Mouse (Mus musculus) forebrain, embryonic 13.5 days (tissue): ENCODE data around the gene Nfia. TPM values are rescaled to one million over a fixed set of nuclear protein-coding genes. Genes with fewer than 3 reads are reported as not detected.

Experiments
- ATAC-seq: fragments of 200-750 bp; cut with Nextera tagmentation; 2 replicates; pipeline ENCODE4 v1.8.0; 2017
- H3K27ac ChIP-seq: fragments of 300-500 bp; sonication (generic); 2 replicates; pipeline ENCODE4 v1.5.1; 2015; ENCODE audit warnings: inconsistent platforms, mild to moderate bottlenecking, moderate library complexity
- H3K27me3 ChIP-seq: fragments of 300-500 bp; sonication (generic); 2 replicates; pipeline ENCODE4 v1.6.1; 2015; ENCODE audit warnings: mild to moderate bottlenecking, inconsistent platforms
- H3K36me3 ChIP-seq: fragments of 300-500 bp; sonication (generic); 2 replicates; pipeline ENCODE4 v1.6.1; 2015; ENCODE audit warnings: mild to moderate bottlenecking, inconsistent platforms; ENCODE audit not compliant: poor library complexity, severe bottlenecking
- H3K4me1 ChIP-seq: fragments of 300-500 bp; sonication (generic); 2 replicates; pipeline ENCODE4 v1.6.1; 2015; ENCODE audit warnings: inconsistent platforms
- H3K4me2 ChIP-seq: fragments of 300-500 bp; sonication (generic); 2 replicates; pipeline ENCODE4 v1.6.1; 2015; ENCODE audit warnings: inconsistent platforms, mild to moderate bottlenecking, moderate library complexity
- H3K4me3 ChIP-seq: fragments of 300-500 bp; sonication (generic); 2 replicates; pipeline ENCODE4 v1.5.1; 2015; ENCODE audit warnings: mild to moderate bottlenecking, inconsistent platforms
- H3K9ac ChIP-seq: fragments of 300-500 bp; sonication (generic); 2 replicates; pipeline ENCODE4 v1.6.1; 2015; ENCODE audit warnings: mild to moderate bottlenecking, inconsistent platforms
- H3K9me3 ChIP-seq: fragments of 300-500 bp; sonication (generic); replicated peaks from 2 replicates; pipeline ENCODE4 v1.6.1; 2016; ENCODE audit warnings: inconsistent platforms
- WGBS: fragments of 180-500 bp; shearing (Covaris S2); methylation state at CpG from one replicate; pipeline ENCODE4 v1.1.7; 2015; 5-methylcytosine and 5-hydroxymethylcytosine counted together
- polyA plus RNA-seq: library from polyadenylated mRNA; unstranded; fragments of >200 nt; fragmentation: Nextera tagmentation; extraction: Ambion mirVana; gene quantifications from 2 replicates; pipeline ENCODE4 v1.2.1, GENCODE M21; 2015

Nfia gene
- polyA plus RNA-seq, 1 experiment from 2014 or later, result 121 TPM

- ATAC-seq, result no peak
- Histone ChIP-seq H3K36me3 (no peaks in the 10 kb centered on the region), H3K27me3 (no peaks in the 10 kb centered on the region), H3K9ac (no peak overlapping the region), H3K4me2 (no peak overlapping the region), H3K4me1 (peaks cover 74% of the 10 kb centered on the region), H3K27ac (peak overlapping the region; percentile 79), H3K4me3 (no peak overlapping the region), H3K9me3 (no peaks in the 10 kb centered on the region)
- WGBS, result 93% methylated on average over 11 of the region's 11 CpGs
Measured at GRCm38 (mm10) chr4:97912560-97912959, 140.0 kb downstream of the Nfia start.

DNA sequence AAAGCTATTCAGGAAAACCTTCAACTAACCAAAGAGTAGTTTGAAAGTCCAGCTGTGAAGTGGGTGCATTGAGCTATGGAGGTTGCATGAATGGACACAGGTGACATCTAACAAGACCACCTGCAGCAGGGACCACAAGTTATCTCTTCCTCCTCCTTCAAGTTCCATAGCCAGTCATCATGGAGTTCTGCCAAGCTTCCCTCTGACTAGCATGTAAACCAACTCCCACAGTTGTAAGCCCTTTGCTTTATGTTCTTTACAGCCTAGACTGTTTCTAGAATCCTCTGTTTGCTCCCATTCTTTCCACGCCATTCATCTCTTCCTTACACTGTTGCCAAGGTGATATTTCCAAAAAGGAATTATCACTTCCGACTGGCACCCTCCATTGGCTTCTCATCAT lies 141.8 kb downstream of the Nfia start:
- no peaks in the 10 kb centered on the region for H3K27me3 ChIP-seq
- no peak overlapping the region for H3K27ac ChIP-seq
- WGBS, result 61% methylated on average over 2 of the region's 2 CpGs
- no peak overlapping the region for H3K4me3 ChIP-seq
- H3K4me2 ChIP-seq, result no peak overlapping the region
- no peaks in the 10 kb centered on the region for H3K9me3 ChIP-seq
- no peaks in the 10 kb centered on the region for H3K36me3 ChIP-seq
- no peak overlapping the region for H3K9ac ChIP-seq
- no peak for ATAC-seq
- H3K4me1 ChIP-seq, result peaks cover 79% of the 10 kb centered on the region

GRCm38 (mm10) chr4:97914761-97915160 lies 142.2 kb downstream of the Nfia start:
- H3K4me3 ChIP-seq, result no peak overlapping the region
- peaks cover 79% of the 10 kb centered on the region for H3K4me1 ChIP-seq
- no peak overlapping the region for H3K27ac ChIP-seq
- H3K4me2 ChIP-seq, result no peak overlapping the region
- H3K9me3 ChIP-seq, result no peaks in the 10 kb centered on the region
- no peak overlapping the region for H3K9ac ChIP-seq
- ATAC-seq, result no peak
- H3K27me3 ChIP-seq, result no peaks in the 10 kb centered on the region
- WGBS, result 90% methylated on average over 5 of the region's 5 CpGs
- no peaks in the 10 kb centered on the region for H3K36me3 ChIP-seq

DNA sequence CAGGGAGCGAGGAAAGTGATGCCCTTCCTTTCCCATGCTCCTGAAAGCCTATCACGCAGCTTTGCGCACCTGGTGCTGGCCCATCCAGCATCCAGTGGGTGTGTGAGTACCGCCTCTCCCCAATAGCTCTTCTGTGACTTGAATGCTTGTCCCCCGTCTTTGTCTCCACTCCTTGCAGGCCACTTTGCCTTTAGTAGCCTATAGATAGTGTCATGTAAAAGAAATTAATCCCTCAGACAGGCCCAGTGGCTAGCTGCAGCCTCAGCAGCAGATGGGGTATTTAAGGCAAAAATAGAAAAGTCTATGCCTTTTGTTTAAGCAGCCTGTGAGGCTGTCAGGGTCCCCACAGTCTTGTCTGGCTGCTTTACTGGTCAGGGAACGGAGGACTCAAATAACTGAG lies 145.0 kb downstream of the Nfia start:
- H3K36me3 ChIP-seq, result no peaks in the 10 kb centered on the region
- peak overlapping the region; percentile 68 for H3K27ac ChIP-seq
- H3K4me1 ChIP-seq, result peaks cover 71% of the 10 kb centered on the region
- WGBS, result 43% methylated on average over 6 of the region's 6 CpGs
- no peak overlapping the region for H3K4me3 ChIP-seq
- H3K9me3 ChIP-seq, result no peaks in the 10 kb centered on the region
- 0 out of 2 replicates have a peak overlapping the region, but pooled peaks have one; percentile 1 for H3K9ac ChIP-seq
- no peaks in the 10 kb centered on the region for H3K27me3 ChIP-seq
- H3K4me2 ChIP-seq, result no peak overlapping the region
- ATAC-seq, result no peak

DNA sequence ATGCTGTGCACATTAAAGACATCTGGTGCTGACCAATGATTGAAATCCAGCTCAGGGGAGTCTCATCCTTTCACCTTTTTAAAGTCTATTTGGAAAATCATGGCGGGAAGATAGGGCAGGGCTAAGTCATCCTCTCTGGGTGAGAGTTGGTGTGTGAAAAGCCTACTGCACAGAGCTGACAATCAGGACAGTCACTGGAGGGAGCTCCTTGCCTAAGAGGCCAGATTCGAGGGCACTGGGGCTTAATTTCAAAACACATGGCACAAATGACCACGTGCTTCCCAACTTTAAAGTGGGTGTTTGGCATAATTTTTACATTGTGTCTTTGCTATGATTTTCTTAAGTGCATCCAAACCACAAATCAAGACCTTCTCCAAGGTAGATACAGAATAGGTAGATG lies 146.1 kb downstream of the Nfia start:
- 0 out of 2 replicates have a peak overlapping the region, but pooled peaks have one; percentile 68 for H3K27ac ChIP-seq
- 64% methylated on average over 3 of the region's 3 CpGs for WGBS

GRCm38 (mm10) chr4:97919773-97920172 lies 147.2 kb downstream of the Nfia start:
- WGBS, result 71% methylated on average over 2 of the region's 2 CpGs
- Histone ChIP-seq H3K27me3 (no peaks in the 10 kb centered on the region), H3K4me3 (no peak overlapping the region), H3K9me3 (no peaks in the 10 kb centered on the region), H3K36me3 (no peaks in the 10 kb centered on the region), H3K4me1 (peaks cover 73% of the 10 kb centered on the region), H3K27ac (no peak overlapping the region), H3K9ac (no peak overlapping the region), H3K4me2 (no peak overlapping the region)
- no peak for ATAC-seq

More for the DNA sequence above, 146.1 kb downstream of the Nfia start:
- Histone ChIP-seq H3K36me3 (no peaks in the 10 kb centered on the region), H3K27me3 (no peaks in the 10 kb centered on the region), H3K9ac (no peak overlapping the region), H3K4me3 (no peak overlapping the region), H3K4me1 (peaks cover 73% of the 10 kb centered on the region), H3K4me2 (no peak overlapping the region), H3K9me3 (no peaks in the 10 kb centered on the region)
- ATAC-seq, result no peak

DNA sequence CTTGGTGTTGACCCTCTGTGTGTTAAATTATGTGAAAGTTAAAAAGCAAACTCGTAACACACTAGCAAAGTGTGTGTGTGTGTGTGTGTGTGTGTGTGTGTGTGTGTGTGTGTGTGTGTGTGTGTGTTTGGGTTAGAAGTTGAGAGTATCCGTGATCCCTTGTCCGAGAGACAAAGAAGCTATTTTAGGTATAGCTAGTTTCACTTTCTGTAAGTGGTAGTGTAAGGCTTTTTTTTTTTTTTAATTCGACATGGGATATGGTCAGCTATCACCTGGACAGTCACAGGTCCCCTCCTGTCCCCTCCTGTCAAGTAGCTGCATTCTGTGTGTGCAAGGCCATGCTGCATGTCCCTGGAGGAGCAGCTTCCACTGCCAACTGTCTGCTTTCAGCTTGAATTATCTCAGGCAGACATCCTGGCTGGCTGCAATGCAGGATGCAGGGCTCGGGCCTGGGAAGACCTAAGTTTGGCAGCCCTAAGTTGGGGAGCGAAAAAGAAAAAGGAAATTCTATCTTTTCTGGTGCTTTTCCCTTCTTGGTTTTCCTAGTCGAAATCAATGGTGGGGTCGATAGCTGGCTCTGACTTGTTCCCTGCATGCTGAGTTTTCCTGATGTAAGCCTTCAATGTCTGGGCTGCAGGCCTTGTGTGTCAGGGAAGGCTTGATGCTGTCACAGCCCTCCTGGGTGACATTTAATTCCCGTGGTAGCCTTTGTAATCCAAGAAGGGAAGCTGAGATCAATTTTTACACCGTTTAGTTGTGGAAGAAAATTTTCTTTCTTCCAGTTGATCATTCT lies 147.9 kb downstream of the Nfia start:
- no peaks in the 10 kb centered on the region for H3K9me3 ChIP-seq
- H3K4me2 ChIP-seq, result no peak overlapping the region; the same call in 1 of the 2 replicates
- 57% methylated on average over 10 of the region's 10 CpGs for WGBS
- H3K27ac ChIP-seq, result peak overlapping the region; percentile 58
- no peak overlapping the region for H3K4me3 ChIP-seq
- no peaks in the 10 kb centered on the region for H3K27me3 ChIP-seq
- no peaks in the 10 kb centered on the region for H3K36me3 ChIP-seq
- H3K9ac ChIP-seq, result no peak overlapping the region
- H3K4me1 ChIP-seq, result peaks cover 78% of the 10 kb centered on the region
- no peak for ATAC-seq

DNA sequence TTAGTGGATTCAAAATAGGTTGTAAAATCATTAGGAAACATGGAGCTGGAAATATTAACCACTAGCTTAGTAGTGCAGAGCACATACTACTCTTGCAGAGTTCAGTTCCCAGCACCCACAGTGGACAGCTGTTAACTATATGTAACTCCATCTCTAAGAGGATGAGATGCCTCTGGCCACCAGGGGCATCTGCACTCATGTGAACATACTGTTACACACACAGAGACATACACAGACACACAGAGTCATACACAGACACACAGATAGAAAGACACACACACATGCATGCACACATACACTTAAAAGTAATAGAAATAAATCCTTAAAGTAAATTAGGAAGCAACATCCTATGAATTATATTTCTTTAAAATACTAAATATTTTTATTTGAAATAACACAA lies 149.1 kb downstream of the Nfia start:
- no peak overlapping the region for H3K4me3 ChIP-seq
- no peaks in the 10 kb centered on the region for H3K9me3 ChIP-seq
- no peak overlapping the region for H3K27ac ChIP-seq
- no peak overlapping the region for H3K4me2 ChIP-seq
- ATAC-seq, result no peak
- H3K36me3 ChIP-seq, result no peaks in the 10 kb centered on the region
- no peaks in the 10 kb centered on the region for H3K27me3 ChIP-seq
- no peak overlapping the region for H3K9ac ChIP-seq
- peaks cover 85% of the 10 kb centered on the region for H3K4me1 ChIP-seq

GRCm38 (mm10) chr4:97923248-97923647 lies 150.7 kb downstream of the Nfia start:
- H3K27me3 ChIP-seq, result no peaks in the 10 kb centered on the region
- 76% methylated on average over 5 of the region's 5 CpGs for WGBS
- H3K9me3 ChIP-seq, result no peaks in the 10 kb centered on the region
- no peak overlapping the region for H3K9ac ChIP-seq
- H3K27ac ChIP-seq, result peak overlapping the region; percentile 65
- H3K4me1 ChIP-seq, result peaks cover 80% of the 10 kb centered on the region
- H3K36me3 ChIP-seq, result no peaks in the 10 kb centered on the region
- H3K4me3 ChIP-seq, result no peak overlapping the region
- no peak for ATAC-seq
- H3K4me2 ChIP-seq, result peak overlapping the region; percentile 16; the same call in 1 of the 2 replicates

GRCm38 (mm10) chr4:97923876-97924316 lies 151.4 kb downstream of the Nfia start:
- Histone ChIP-seq H3K9me3 (no peaks in the 10 kb centered on the region), H3K27ac (peak overlapping the region; percentile 65), H3K4me1 (peaks cover 73% of the 10 kb centered on the region), H3K4me2 (peak overlapping the region; percentile 16; the same call in 1 of the 2 replicates), H3K4me3 (no peak overlapping the region), H3K36me3 (no peaks in the 10 kb centered on the region), H3K9ac (no peak overlapping the region), H3K27me3 (no peaks in the 10 kb centered on the region)
- WGBS, result 53% methylated on average over 8 of the region's 8 CpGs
- peak; percentile 62 for ATAC-seq

DNA sequence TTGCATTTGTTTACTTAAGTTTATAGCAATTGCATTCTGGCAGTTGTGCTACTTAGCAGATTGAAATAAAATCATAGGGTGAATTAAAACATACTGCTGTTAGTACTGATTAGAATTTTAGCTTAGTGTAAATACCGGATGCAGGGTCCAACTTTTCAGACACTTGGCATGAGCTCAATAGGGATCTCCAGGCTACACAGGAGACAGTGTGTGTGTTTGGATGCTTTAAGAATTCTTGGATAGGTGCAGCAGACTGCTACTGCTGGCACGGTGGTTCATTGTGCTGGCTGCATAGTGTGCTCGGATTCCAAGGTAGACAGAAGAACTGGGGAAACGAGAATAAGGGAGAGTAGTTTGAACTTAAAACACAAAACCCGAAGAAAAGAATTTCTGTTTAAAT lies 151.9 kb downstream of the Nfia start:
- 23% methylated on average over 5 of the region's 5 CpGs for WGBS

GRCm38 (mm10) chr4:97924855-97925254 lies 152.3 kb downstream of the Nfia start:
- ATAC-seq, result no peak
- H3K36me3 ChIP-seq, result no peaks in the 10 kb centered on the region
- no peak overlapping the region for H3K4me3 ChIP-seq
- no peaks in the 10 kb centered on the region for H3K9me3 ChIP-seq
- peaks cover 70% of the 10 kb centered on the region for H3K4me1 ChIP-seq
- H3K27ac ChIP-seq, result peak overlapping the region; percentile 72
- peak overlapping the region; percentile 27 for H3K4me2 ChIP-seq
- H3K9ac ChIP-seq, result no peak overlapping the region; the same call in 1 of the 2 replicates
- WGBS, result 42% methylated on average over 3 of the region's 3 CpGs
- H3K27me3 ChIP-seq, result no peaks in the 10 kb centered on the region

More for the DNA sequence above, 151.9 kb downstream of the Nfia start:
- H3K9me3 ChIP-seq, result no peaks in the 10 kb centered on the region
- peak overlapping the region; percentile 27 for H3K4me2 ChIP-seq
- H3K4me1 ChIP-seq, result peaks cover 69% of the 10 kb centered on the region
- no peaks in the 10 kb centered on the region for H3K27me3 ChIP-seq
- peak; percentile 62; the same call in 1 of the 2 replicates for ATAC-seq
- H3K9ac ChIP-seq, result no peak overlapping the region; the same call in 1 of the 2 replicates
- no peaks in the 10 kb centered on the region for H3K36me3 ChIP-seq
- no peak overlapping the region for H3K4me3 ChIP-seq
- H3K27ac ChIP-seq, result peak overlapping the region; percentile 72
